Mouse (Mus musculus) E14TG2a.4 (cell line): ENCODE results near the gene Znrf1.

Source experiments
- CTCF ChIP-seq: conservative IDR thresholded peaks from 2 replicates; pipeline ENCODE4 v1.5.1; 2014; ENCODE audit warnings: low read length
- NANOG ChIP-seq: IDR thresholded peaks from 2 replicates; pipeline ENCODE4 v1.6.1; 2014; ENCODE audit warnings: borderline replicate concordance, low read length, mixed read lengths

DNA sequence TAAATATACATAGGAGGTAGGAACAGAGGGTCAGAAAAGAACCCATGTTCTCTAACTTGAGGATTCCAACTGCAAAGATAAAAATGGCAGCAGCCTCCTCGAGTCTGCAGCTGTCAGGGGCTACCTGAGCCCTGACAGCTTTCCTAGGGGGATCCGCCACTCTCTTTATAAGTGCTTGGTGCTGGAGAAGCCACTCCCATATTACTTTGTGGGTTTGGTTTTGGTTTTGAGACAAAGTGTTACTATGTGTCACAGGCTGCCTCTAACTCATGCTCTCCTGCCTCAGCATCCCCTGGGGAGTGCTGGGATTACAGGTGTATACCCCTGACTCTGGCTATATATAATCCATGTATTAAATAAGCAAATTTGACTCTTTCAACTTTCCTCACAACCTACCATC, 38.1 kb downstream of the Znrf1 start:
- TF ChIP-seq CTCF (no peak), NANOG (no peak)
